Mouse (Mus musculus) c-Kit-positive CD71-positive TER-119-negative erythroid progenitor cells, embryonic 14.5 days (primary cell): ENCODE results near the gene Ebf4.

ENCODE experiments used
- DNase-seq: peaks from one replicate; pipeline ENCODE4 v3.0.0-alpha.2; 2013; ENCODE audit warnings: low read depth

The Ebf4 gene

DNA sequence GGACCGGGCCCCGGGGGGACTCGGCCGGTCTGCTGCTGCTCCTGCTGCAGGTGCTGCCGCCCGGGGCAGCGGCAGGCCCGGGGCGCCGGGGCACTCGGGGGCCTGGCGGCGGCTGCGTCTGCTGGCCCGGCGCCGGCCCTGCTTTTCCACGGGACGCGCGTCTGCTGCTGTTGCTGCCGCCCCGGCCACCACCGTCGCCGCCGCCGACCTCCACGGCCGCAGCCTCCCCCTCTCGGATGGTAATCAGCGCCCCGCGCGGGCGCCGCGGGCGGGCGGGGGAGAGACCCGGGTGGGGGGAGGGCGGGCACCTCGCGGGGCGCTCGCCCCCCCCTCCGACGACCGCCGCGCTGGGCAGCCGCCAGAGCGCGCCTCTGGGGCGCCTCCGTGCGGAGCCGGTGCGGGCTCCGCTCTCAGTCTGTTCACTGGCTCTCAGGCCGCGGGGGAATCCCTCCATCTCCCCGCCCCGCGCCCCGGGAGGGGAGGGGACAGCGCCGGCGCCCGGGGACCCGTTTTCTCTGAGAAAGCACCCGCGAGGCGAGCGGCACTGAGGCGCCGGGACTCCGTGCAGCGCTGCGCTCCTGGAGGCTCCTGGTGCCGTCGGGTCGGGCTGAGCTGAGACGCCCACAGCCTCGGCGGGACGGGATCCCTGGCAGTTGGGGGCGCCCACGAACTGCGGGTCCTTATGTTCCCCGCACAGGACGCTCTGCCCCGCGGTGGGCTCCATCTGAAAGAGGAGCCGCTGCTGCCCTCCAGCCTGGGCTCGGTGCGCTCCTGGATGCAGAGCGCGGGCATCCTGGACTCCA is 563 bp downstream of the Ebf4 start:
- DNase-seq = no peak

- DNase-seq = no peak
These were observed 1.3 kb downstream of the Ebf4 start for GRCm38 (mm10) chr2:130296134-130296745.

GRCm38 (mm10) chr2:130297580-130297979 is 2.6 kb downstream of the Ebf4 start:
- DNase-seq = no peak

GRCm38 (mm10) chr2:130303014-130303413 is 8.0 kb downstream of the Ebf4 start:
- DNase-seq = no peak

DNA sequence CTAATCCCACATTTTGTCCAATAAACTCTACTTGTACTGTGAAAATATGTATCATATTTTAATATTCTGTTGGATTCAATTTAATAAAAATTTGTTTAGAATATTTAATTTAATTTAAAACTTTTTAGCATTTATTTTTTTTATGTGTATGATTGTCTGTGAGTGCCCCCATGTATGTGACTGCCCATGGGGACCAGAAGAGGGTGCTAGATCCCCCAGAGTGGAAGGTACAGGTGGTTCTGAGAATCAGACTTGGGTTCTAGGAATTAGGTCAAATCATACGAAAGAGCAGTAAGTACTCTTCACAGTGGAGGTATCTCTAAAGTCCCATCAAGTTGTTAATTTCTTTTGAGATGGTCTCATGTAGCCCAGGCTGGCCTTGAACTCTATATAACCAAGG is 32.1 kb downstream of the Ebf4 start:
- peak; percentile 4 for DNase-seq

GRCm38 (mm10) chr2:130329502-130329901 is 34.5 kb downstream of the Ebf4 start:
- DNase-seq = no peak

DNA sequence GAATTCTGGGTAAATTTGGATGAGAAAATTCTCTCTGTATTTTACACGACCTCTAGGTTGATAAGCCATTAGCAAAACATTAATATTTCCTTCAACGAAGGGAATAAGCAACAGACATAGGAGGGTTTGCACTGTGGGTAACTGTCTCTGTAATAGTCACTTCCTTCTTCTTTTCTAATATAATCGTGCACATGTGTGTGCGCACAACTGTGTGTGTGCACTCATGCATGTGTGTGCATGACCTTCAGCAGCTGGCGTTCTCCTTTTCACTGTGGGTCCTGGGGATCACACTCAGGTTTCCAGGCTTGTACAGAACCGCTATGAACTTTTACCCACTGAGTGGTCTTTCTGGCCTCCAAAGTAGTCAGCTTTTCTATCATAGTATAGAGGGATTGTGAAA is 40.1 kb downstream of the Ebf4 start:
- DNase-seq = no peak

DNA sequence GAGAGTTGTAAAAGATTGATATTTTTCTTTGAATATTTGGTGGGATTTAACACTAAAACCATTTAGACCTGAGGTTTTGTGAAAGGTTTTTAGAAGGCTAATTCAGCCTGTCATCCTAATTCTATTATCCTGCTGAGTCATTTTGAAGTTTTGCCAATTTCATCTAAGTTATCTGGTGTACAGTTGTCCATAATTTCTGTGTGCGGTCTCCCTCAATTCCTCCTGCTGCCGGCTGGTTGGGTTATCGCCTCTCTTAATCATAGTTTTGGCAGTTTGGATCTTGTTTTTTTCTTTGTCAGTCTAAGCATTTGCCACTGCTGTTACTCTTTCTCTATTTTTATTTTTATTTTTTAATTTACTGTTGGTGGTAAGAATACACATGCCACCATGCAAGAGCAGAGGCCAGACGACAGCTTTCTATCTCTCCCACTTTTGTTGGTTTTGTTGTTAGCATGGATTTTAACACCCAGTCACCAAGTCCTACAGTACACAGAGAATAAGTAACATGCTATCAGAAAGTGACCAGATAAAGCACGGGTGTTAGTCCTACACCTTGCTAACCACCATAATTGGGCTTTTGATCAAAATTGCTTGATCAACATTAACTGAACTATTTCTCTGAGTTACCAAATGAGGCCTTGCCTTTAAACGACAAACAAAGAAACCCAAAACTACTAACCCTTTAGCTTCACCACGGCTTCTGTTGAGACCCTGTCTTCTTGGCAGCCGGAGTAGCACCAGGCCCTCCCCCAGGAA is 45.7 kb downstream of the Ebf4 start:
- DNase-seq = no peak

DNA sequence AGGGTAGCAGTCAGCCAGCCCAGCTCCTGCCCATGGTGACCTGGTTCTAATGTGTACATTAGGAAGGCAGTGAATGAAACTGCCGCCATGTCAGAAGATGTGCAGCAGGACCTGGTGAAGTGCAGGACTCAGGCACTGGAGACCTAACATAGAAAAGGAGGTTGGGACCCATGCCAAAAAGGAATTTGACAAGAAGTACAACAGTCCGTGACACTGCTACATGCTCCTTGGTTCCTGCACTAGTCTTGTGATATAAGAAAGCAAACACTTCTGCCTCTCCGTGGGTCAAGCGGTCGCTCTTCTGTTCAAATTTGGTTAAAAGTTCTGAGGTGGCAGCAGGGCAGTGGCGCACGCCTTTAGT is 46.2 kb downstream of the Ebf4 start:
- no peak for DNase-seq

GRCm38 (mm10) chr2:130350376-130350775 is 55.4 kb downstream of the Ebf4 start:
- no peak for DNase-seq

DNA sequence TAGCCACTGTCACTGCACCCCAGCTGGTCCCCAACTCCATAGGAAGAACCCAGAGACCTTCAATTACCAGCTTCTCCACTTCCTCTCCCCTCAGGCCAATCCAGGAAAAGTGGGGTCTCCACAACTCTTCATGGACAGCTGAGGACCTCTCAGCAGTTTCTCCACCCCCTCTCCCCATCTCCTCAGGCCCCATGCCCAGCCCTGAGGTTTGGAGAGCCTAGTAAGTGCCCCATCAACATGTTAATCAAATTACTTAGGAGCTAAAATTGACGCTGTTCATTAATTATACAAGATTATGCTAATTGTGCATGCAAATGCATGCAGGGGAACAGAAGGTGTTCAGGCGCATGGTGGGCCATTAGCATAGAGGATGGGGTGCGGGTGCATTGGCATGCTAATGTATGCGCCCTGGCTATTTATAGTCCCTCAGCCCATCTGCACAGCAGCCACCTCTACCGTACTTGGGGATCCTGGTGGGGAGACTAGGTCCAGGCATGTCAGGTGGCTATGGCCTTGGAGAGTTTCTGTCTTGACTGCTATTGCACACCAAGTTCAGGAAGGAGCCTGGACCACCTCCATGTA is 56.9 kb downstream of the Ebf4 start:
- DNase-seq = no peak

DNA sequence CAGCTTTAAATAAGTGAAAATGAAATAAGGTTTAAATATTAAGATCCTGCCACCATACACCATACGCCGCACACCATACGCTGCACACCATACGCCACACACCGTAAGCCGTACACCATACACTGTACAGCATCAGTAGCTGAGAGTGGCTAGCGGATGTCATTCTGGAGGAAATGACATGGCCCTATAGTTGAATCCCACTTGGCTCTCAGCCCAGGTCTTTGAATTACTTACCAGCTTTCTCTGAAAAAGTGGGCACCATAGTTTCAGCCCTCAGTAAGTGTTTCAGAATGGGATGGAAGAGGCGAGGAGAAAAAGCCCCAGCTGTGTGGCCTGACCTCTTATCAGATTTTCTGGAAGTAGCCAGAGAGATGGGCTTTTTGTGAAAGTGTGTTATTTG is 58.4 kb downstream of the Ebf4 start:
- DNase-seq = no peak

DNA sequence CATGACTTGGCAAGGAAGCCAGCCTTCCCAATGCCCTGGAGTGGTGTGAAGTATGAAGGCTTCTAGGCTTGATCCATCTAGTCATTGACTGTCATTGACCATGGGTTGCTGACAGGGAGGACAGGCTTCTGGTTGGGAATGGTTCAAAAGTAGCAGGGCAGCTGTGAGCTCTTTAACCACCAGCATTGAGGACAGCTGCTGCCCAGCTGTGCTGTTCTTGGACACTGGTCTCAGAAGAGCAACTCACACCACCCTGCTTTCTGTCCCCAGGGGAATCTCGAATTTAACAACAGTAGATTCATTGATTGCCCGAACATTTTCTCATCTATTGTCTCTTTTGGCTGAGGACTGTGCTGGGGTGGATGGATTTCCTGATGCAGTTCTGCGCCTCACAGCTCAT is 58.9 kb downstream of the Ebf4 start:
- DNase-seq = no peak

DNA sequence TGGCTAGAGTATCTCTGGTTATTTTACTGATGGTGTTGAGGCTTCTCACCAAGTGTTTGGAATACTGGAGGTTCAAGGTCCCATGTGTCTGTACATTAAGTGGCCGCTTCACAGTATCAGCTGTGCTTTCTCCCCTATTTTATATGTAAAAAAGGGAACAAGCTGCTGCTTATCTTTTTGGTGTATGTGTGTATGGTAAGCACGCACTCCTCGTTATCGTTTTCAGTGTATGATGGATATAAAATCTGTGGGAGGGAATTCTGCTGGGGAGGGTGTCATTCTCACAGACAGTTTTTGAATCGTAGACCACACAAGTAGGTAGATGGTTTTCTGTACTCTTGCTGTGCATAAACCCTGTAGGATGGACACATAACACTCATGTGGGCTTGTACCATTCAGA is 62.6 kb downstream of the Ebf4 start:
- no peak for DNase-seq

DNA sequence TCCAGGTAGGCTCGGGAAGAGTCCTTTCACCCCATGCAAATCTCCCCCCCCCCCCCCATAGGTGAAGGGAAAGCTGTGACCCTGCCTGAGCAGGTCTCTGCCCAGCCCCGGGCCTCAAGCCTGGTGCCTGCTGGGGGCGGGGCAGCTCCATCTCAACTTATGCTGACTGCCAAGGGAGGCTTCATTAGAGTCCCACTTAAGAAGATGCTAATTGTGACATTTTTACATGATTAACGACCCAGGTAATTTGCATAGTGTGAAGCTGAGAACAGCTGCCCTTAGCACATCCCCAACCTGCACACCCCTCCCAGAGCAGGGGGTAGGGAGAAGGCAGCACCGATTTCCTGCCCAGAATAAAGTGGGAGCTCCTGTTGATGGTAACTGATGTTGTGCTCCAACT is 63.9 kb downstream of the Ebf4 start:
- DNase-seq = no peak

GRCm38 (mm10) chr2:130362511-130363026 is 67.6 kb downstream of the Ebf4 start:
- DNase-seq = peak; percentile 23

DNA sequence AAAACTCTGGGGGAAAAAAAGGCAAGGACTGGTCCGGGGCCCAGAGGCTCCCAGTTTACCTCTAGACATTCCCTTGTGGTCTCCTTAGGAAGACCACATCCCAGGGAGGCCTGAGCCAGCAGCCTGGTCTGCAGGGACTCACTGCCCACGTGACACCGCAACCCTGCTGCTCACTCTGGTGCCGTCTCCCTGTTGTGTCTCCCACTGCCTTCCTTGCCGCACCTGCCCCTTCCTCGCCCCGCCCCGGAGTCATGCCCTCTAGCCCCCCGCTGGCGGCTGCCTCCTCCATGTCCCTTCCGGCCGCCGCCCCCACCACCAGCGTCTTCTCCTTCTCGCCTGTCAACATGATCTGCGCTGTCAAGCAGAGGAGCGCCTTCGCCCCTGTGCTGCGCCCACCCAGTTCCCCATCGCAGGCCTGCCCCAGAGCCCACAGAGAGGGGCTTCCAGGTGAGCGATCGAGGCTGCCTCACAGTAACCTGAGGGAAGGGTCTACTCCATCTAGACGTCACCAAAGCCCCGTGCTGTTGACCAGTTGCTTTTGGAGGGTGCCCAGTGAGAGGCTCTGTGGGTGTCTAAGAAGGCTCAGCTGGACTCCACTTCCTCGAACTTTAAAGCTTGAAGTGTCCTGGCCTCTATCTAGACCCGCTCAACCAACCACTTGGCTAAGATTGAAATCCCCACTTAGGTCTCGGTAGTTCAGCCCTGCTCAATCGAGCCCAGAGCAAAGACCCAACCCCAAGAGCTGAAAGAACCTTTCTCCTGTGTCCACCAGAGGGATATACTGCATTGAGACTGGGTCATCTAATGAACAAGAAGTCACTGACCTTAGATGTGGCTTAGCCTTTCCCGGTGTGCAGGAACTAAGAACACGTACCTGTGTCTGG is 70.5 kb downstream of the Ebf4 start:
- DNase-seq = no peak

GRCm38 (mm10) chr2:130367386-130367785 is 72.4 kb downstream of the Ebf4 start:
- DNase-seq = no peak

- DNase-seq = peak; percentile 50
These were observed 78.1 kb downstream of the Ebf4 start for GRCm38 (mm10) chr2:130373026-130373425.

- DNase-seq = no peak
These were observed 80.0 kb downstream of the Ebf4 start for GRCm38 (mm10) chr2:130374951-130375350.

- DNase-seq = no peak
These were observed 88.2 kb downstream of the Ebf4 start for GRCm38 (mm10) chr2:130383205-130383604.

- DNase-seq = no peak
These were observed 88.9 kb downstream of the Ebf4 start for GRCm38 (mm10) chr2:130383895-130384294.
